In genomic region chr13:112259398-112259797, GRCm38 (mm10) we compare ENCODE assay signal across 8 mouse cellular contexts. TPM values are rescaled to one million over a fixed set of nuclear protein-coding genes. Genes with fewer than 3 reads are reported as not detected.
DNase-seq lines count a peak whose midpoint lies in the region; ATAC-seq and TF ChIP-seq lines count a peak whose summit lies in the region.

No protein-coding gene starts in this region.

- H3K4me1 ChIP-seq in ES-Bruce4 (ENCODE audit: control insufficient read depth, insufficient read depth, low read length), result no peaks in the 10 kb centered on the region
- no peaks in the 10 kb centered on the region for H3K4me1 ChIP-seq in forebrain, embryonic 11.5 days (replicated peaks; ENCODE audit: control insufficient read depth, insufficient read depth, low read length)
- peaks cover 4% of the 10 kb centered on the region; the same call in 1 of the 2 replicates for H3K4me1 ChIP-seq in lung, embryonic 14.5 days (ENCODE audit: insufficient read depth)

- H3K4me3 ChIP-seq in ES-Bruce4 (ENCODE audit: low read depth, low read length), result no peak overlapping the region
- no peak overlapping the region for H3K4me3 ChIP-seq in forebrain, embryonic 11.5 days (ENCODE audit: low read depth, low read length)
- no peak overlapping the region for H3K4me3 ChIP-seq in lung, embryonic 14.5 days (ENCODE audit: low read depth, low read length)

- no peaks in the 10 kb centered on the region for H3K36me3 ChIP-seq in ES-Bruce4 (ENCODE audit: control insufficient read depth, insufficient read depth, low read length, poor library complexity, severe bottlenecking)
- H3K36me3 ChIP-seq in forebrain, embryonic 11.5 days (ENCODE audit: control insufficient read depth, insufficient read depth, low read length), result no peaks in the 10 kb centered on the region
- H3K36me3 ChIP-seq in lung, embryonic 14.5 days (ENCODE audit: insufficient read depth), result no peaks in the 10 kb centered on the region

- TF ChIP-seq EP300 in ES-Bruce4 (IDR thresholded peaks at IDR 0.05; ENCODE audit: insufficient read depth, low read depth, low read length), result no peak

- 65% methylated on average over 2 of the region's 2 CpGs for WGBS in forebrain, embryonic 11.5 days
- 12% methylated on average over 2 of the region's 2 CpGs for WGBS in lung, embryonic 14.5 days

- no peak overlapping the region for H3K9ac ChIP-seq in ES-Bruce4 (ENCODE audit: low read depth, poor library complexity, severe bottlenecking)
- H3K9ac ChIP-seq in forebrain, embryonic 11.5 days (ENCODE audit: low read length), result no peak overlapping the region
- H3K9ac ChIP-seq in lung, embryonic 14.5 days, result no peak overlapping the region

- peak; percentile 22 for DNase-seq in c-Kit-positive CD71-positive TER-119-negative erythroid progenitor cells, embryonic 14.5 days (ENCODE audit: low read depth)
- DNase-seq in forebrain, embryonic 11.5 days (ENCODE audit: low spot score), result peak; percentile 65
- peak; percentile 82 for DNase-seq in heart, postnatal 4 days
- peak; percentile 25 to 64 for DNase-seq in layer of hippocampus, adult 18-20 months (ENCODE audit: low spot score in 2 of 2)
- peak; percentile 90 for DNase-seq in lung, embryonic 14.5 days
- DNase-seq in ovary, adult 18-20 months (ENCODE audit: low spot score), result peak; percentile 50
- peak; percentile 28 for DNase-seq in testis, postnatal 14 days (ENCODE audit: low spot score)

- TF ChIP-seq POLR2A in ES-Bruce4 (IDR thresholded peaks at IDR 0.05; ENCODE audit: insufficient read depth, low read length), result no peak

- TF ChIP-seq CTCF in ES-Bruce4 (IDR thresholded peaks at IDR 0.05; ENCODE audit: low read depth, low read length), result peak; percentile 85
- peak; percentile 96 for TF ChIP-seq CTCF in lung, embryonic 14.5 days (IDR thresholded peaks at IDR 0.05; ENCODE audit: low read depth)

- no peak overlapping the region for H3K27ac ChIP-seq in ES-Bruce4 (ENCODE audit: insufficient read depth, low read length)
- H3K27ac ChIP-seq in forebrain, embryonic 11.5 days (ENCODE audit: low read depth, low read length), result no peak overlapping the region
- no peak overlapping the region for H3K27ac ChIP-seq in lung, embryonic 14.5 days (ENCODE audit: low read depth)

- no peaks in the 10 kb centered on the region for H3K9me3 ChIP-seq in ES-Bruce4 (replicated peaks; ENCODE audit: control insufficient read depth, insufficient read depth, low read length, poor library complexity, severe bottlenecking)
- H3K9me3 ChIP-seq in forebrain, embryonic 11.5 days (ENCODE audit: control insufficient read depth, low read length), result no peaks in the 10 kb centered on the region
- H3K9me3 ChIP-seq in lung, embryonic 14.5 days (ENCODE audit: low read depth, low read length), result no peaks in the 10 kb centered on the region

- no peak overlapping the region for H3K4me2 ChIP-seq in forebrain, embryonic 11.5 days (ENCODE audit: low read depth, low read length, severe bottlenecking)
- H3K4me2 ChIP-seq in lung, embryonic 14.5 days, result no peak overlapping the region

- ATAC-seq in forebrain, embryonic 11.5 days (replicated peaks; ENCODE audit: low FRiP score), result peak; percentile 84
- ATAC-seq in lung, embryonic 14.5 days (ENCODE audit: insufficient read depth), result peak; percentile 79

- H3K27me3 ChIP-seq in ES-Bruce4 (ENCODE audit: control insufficient read depth, insufficient read depth, low read length, poor library complexity, severe bottlenecking), result no peaks in the 10 kb centered on the region
- no peaks in the 10 kb centered on the region for H3K27me3 ChIP-seq in forebrain, embryonic 11.5 days (ENCODE audit: control insufficient read depth, insufficient read depth, low read length)
- no peaks in the 10 kb centered on the region for H3K27me3 ChIP-seq in lung, embryonic 14.5 days (ENCODE audit: insufficient read depth, low read length)

RNA-seq across cellular contexts. Expression of gene Ankrd55, which starts 28.9 kb away (rescaled TPM):
- not detected in 2 replicates for polyA plus RNA-seq in ES-Bruce4 (2011; ENCODE audit: insufficient read depth, insufficient read length, low read depth, missing spikeins)
- 1.1 and 1.3 TPM in 2 replicates for polyA plus RNA-seq in forebrain, embryonic 11.5 days (2014; fragmentation: Nextera tagmentation; extraction: Ambion mirVana)
- total RNA-seq in heart, postnatal 4 days (2021), result not detected
- 1 to 10 TPM; 4.1 to 4.2 TPM for total RNA-seq in layer of hippocampus, adult 18-20 months (2021)
- polyA plus RNA-seq in lung, embryonic 14.5 days (2014; fragmentation: Nextera tagmentation; extraction: Ambion mirVana), result 0.18 and 0.22 TPM in 2 replicates

Comparison
In these comparisons a context has a peak if more than half of its experiments do, and no peak if none do; other contexts are left out.
1. DNase-seq: peak in every context shown above with its lines; median percentile 90 in lung, embryonic 14.5 days; 82 in heart, postnatal 4 days; 65 in forebrain, embryonic 11.5 days; 50 in ovary, adult 18-20 months; 44 in layer of hippocampus, adult 18-20 months; 28 in testis, postnatal 14 days; 22 in c-Kit-positive CD71-positive TER-119-negative erythroid progenitor cells, embryonic 14.5 days.